Mouse (Mus musculus) kidney, embryonic 16.5 days (tissue): ENCODE measurements around the gene Hoxb6. TPM values are rescaled to one million over a fixed set of nuclear protein-coding genes. Genes with fewer than 3 reads are reported as not detected.

Experiments used
- ATAC-seq: fragments of 200-750 bp; cut with Nextera tagmentation; 2 replicates; pipeline ENCODE4 v1.8.0; 2017; ENCODE audit warnings: moderate TSS enrichment; ENCODE audit not compliant: low FRiP score, low TSS enrichment
- H3K27ac ChIP-seq: fragments of 300-500 bp; sonication (generic); 2 replicates; pipeline ENCODE4 v1.5.1; 2014; ENCODE audit warnings: low read length
- H3K27me3 ChIP-seq: fragments of 300-500 bp; sonication (generic); 2 replicates; pipeline ENCODE4 v1.6.1; 2014; ENCODE audit warnings: low read length, control low read depth, mixed read lengths; ENCODE audit not compliant: insufficient read depth
- H3K36me3 ChIP-seq: fragments of 300-500 bp; sonication (generic); 2 replicates; pipeline ENCODE4 v1.6.1; 2014; ENCODE audit warnings: low read length, control low read depth, mixed read lengths; ENCODE audit not compliant: insufficient read depth
- H3K4me1 ChIP-seq: fragments of 300-500 bp; sonication (generic); 2 replicates; pipeline ENCODE4 v1.6.1; 2014; ENCODE audit warnings: low read length, control low read depth, mixed read lengths; ENCODE audit not compliant: insufficient read depth
- H3K4me2 ChIP-seq: fragments of 300-500 bp; sonication (generic); replicated peaks from 2 replicates; pipeline ENCODE4 v1.6.1; 2014; ENCODE audit warnings: low read depth, low read length
- H3K4me3 ChIP-seq: fragments of 300-500 bp; sonication (generic); 2 replicates; pipeline ENCODE4 v1.5.1; 2014; ENCODE audit warnings: mild to moderate bottlenecking, low read length
- H3K9ac ChIP-seq: fragments of 300-500 bp; sonication (generic); replicated peaks from 2 replicates; pipeline ENCODE4 v1.6.1; 2014; ENCODE audit warnings: low read length
- H3K9me3 ChIP-seq: fragments of 300-500 bp; sonication (generic); 2 replicates; pipeline ENCODE4 v1.6.1; 2016; ENCODE audit warnings: low read length, control low read depth
- WGBS: fragments of 180-500 bp; shearing (Covaris S2); extraction: QIAGEN DNeasy Blood & Tissue Kit; methylation state at CpG from one replicate; pipeline ENCODE4 v1.1.7; 2014; 5-methylcytosine and 5-hydroxymethylcytosine counted together
- polyA plus RNA-seq: library from polyadenylated mRNA; unstranded; fragments of >200 nt; fragmentation: Nextera tagmentation; extraction: Ambion mirVana; gene quantifications from 2 replicates; pipeline ENCODE4 v1.2.1, GENCODE M21; 2015

Gene Hoxb6
- polyA plus RNA-seq, 1 experiment from 2014 or later: 50.3 TPM

- Histone ChIP-seq H3K4me3 (peak overlapping the region; percentile 71), H3K36me3 (no peaks in the 10 kb centered on the region), H3K4me2 (peak overlapping the region; percentile 90), H3K27me3 (no peaks in the 10 kb centered on the region), H3K27ac (peak overlapping the region; percentile 99), H3K9ac (peak overlapping the region; percentile 98), H3K9me3 (no peaks in the 10 kb centered on the region), H3K4me1 (peaks cover 55% of the 10 kb centered on the region)
- no peak for ATAC-seq
- under 1% methylated on average over 12 of the region's 12 CpGs for WGBS
Measured at GRCm38 (mm10) chr11:96292565-96293301, 457 bp downstream of the Hoxb6 start.

- peak overlapping the region; percentile 71 for H3K4me3 ChIP-seq
- no peaks in the 10 kb centered on the region for H3K27me3 ChIP-seq
- H3K27ac ChIP-seq: peak overlapping the region; percentile 99
- ATAC-seq: no peak
- H3K36me3 ChIP-seq: no peaks in the 10 kb centered on the region
- peaks cover 56% of the 10 kb centered on the region for H3K4me1 ChIP-seq
- no peaks in the 10 kb centered on the region for H3K9me3 ChIP-seq
- H3K9ac ChIP-seq: peak overlapping the region; percentile 98
- WGBS: 2% methylated on average over 22 of the region's 22 CpGs
- peak overlapping the region; percentile 90 for H3K4me2 ChIP-seq
Measured at GRCm38 (mm10) chr11:96293302-96293921, 1.1 kb downstream of the Hoxb6 start.

GRCm38 (mm10) chr11:96294245-96295091, 2.2 kb downstream of the Hoxb6 start:
- Histone ChIP-seq H3K27ac (peak overlapping the region; percentile 99), H3K36me3 (no peaks in the 10 kb centered on the region), H3K27me3 (no peaks in the 10 kb centered on the region), H3K4me2 (peak overlapping the region; percentile 90), H3K9ac (peak overlapping the region; percentile 98), H3K9me3 (no peaks in the 10 kb centered on the region), H3K4me3 (peak overlapping the region; percentile 71), H3K4me1 (peaks cover 53% of the 10 kb centered on the region)
- under 1% methylated on average over 32 of the region's 32 CpGs for WGBS
- ATAC-seq: 0 out of 2 replicates have a peak, but pooled peaks have one; percentile 31

- WGBS: under 1% methylated on average over 30 of the region's 30 CpGs
- H3K4me1 ChIP-seq: peaks cover 54% of the 10 kb centered on the region
- peak overlapping the region; percentile 71 for H3K4me3 ChIP-seq
- H3K4me2 ChIP-seq: peak overlapping the region; percentile 90
- H3K27me3 ChIP-seq: no peaks in the 10 kb centered on the region
- H3K9me3 ChIP-seq: no peaks in the 10 kb centered on the region
- no peaks in the 10 kb centered on the region for H3K36me3 ChIP-seq
- peak overlapping the region; percentile 99 for H3K27ac ChIP-seq
- H3K9ac ChIP-seq: peak overlapping the region; percentile 98
- peak; percentile 41 for ATAC-seq
Measured at GRCm38 (mm10) chr11:96295092-96295835, 3.0 kb downstream of the Hoxb6 start.

DNA sequence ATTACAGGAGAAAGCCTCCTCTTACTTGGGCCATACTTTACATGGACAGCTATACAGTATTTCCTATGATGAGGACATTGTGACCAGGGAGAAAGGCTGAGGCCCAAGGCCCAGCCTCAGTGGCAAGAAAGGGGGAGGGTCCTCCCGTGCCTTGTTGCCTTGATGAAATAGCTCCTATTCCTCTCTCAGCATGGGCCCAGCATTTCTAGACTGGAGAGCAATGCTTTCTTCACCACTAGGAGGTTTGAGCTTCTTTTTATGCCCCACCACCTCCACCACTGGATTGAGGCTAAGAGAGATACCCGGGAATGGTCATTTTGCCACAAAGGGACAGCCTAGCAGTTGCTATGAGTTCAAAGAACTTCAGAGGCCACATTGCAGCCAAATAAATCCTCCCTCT, 4.7 kb downstream of the Hoxb6 start:
- peak overlapping the region; percentile 71 for H3K4me3 ChIP-seq
- peak overlapping the region; percentile 98 for H3K9ac ChIP-seq
- H3K27me3 ChIP-seq: no peaks in the 10 kb centered on the region
- peak overlapping the region; percentile 90 for H3K4me2 ChIP-seq
- peak overlapping the region; percentile 99 for H3K27ac ChIP-seq
- 25% methylated on average over 2 of the region's 2 CpGs for WGBS
- no peaks in the 10 kb centered on the region for H3K9me3 ChIP-seq
- 0 out of 2 replicates have a peak, but pooled peaks cover 5% of the 10 kb centered on the region for H3K36me3 ChIP-seq
- ATAC-seq: no peak
- peaks cover 56% of the 10 kb centered on the region for H3K4me1 ChIP-seq

DNA sequence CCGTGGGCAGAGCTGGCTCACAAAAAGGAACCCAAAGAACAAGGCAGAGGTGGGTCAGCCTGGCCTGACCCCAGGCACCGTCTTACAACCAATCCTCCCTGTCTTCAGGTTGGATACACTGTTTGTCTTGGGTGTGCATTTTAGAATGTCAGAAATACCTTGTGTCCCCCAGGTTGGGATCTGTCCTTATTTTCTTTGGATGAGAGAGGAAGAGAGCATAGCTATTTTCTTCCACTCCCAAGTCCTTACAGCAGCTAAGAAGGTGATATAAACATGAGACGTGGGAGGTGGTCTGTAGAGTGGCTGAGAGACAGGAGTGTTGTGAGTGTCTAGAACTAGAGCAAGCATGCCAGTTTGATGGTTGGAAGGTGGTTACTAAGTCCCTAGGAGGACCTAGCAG, 5.2 kb downstream of the Hoxb6 start:
- H3K4me2 ChIP-seq: peak overlapping the region; percentile 90
- peak overlapping the region; percentile 99 for H3K27ac ChIP-seq
- no peak for ATAC-seq
- H3K27me3 ChIP-seq: no peaks in the 10 kb centered on the region
- WGBS: 31% methylated on average over 3 of the region's 3 CpGs
- peaks cover 60% of the 10 kb centered on the region for H3K4me1 ChIP-seq
- H3K9ac ChIP-seq: peak overlapping the region; percentile 98
- 0 out of 2 replicates have a peak, but pooled peaks cover 5% of the 10 kb centered on the region for H3K36me3 ChIP-seq
- H3K4me3 ChIP-seq: peak overlapping the region; percentile 71
- no peaks in the 10 kb centered on the region for H3K9me3 ChIP-seq

GRCm38 (mm10) chr11:96297968-96298635, 5.8 kb downstream of the Hoxb6 start:
- peak overlapping the region; percentile 98 for H3K9ac ChIP-seq
- H3K4me3 ChIP-seq: peak overlapping the region; percentile 71
- H3K27ac ChIP-seq: peak overlapping the region; percentile 99
- H3K4me2 ChIP-seq: peak overlapping the region; percentile 90
- 0 out of 2 replicates have a peak, but pooled peaks cover 5% of the 10 kb centered on the region for H3K36me3 ChIP-seq
- WGBS: 10% methylated on average over 11 of the region's 11 CpGs
- H3K27me3 ChIP-seq: no peaks in the 10 kb centered on the region
- no peak for ATAC-seq
- peaks cover 66% of the 10 kb centered on the region for H3K4me1 ChIP-seq
- H3K9me3 ChIP-seq: no peaks in the 10 kb centered on the region

DNA sequence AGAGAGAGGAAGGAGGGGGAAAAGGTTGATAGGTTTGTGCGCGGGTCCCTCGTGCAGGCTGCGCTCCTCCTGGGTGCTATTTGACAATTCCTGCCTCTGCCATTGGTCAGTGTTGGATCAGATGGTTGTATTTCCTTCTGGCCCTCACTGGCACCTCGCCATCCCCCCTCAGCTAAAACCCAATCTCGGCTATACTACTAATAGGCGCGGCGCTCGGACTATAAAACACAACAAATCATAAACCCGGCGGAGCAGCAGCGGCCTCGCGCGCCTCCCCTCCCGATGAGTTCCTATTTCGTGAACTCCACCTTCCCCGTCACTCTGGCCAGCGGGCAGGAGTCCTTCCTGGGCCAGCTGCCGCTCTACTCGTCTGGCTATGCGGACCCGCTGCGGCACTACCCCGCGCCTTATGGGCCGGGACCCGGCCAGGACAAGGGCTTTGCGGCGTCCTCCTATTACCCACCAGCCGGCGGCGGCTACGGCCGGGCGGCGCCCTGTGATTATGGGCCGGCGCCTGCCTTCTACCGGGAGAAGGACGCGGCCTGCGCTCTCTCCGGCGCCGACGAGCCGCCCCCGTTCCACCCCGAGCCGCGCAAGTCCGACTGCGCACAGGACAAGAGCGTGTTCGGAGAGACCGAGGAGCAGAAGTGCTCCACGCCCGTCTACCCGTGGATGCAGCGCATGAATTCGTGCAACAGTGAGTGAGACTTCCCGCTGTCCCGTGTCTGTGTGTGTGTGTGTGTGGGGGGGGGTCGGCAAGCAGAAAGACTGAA, 6.8 kb downstream of the Hoxb6 start:
- Histone ChIP-seq H3K4me2 (peak overlapping the region; percentile 90), H3K27me3 (no peaks in the 10 kb centered on the region), H3K27ac (peak overlapping the region; percentile 99), H3K4me3 (peak overlapping the region; percentile 71), H3K4me1 (peaks cover 69% of the 10 kb centered on the region), H3K9me3 (no peaks in the 10 kb centered on the region), H3K9ac (peak overlapping the region; percentile 98), H3K36me3 (0 out of 2 replicates have a peak, but pooled peaks cover 5% of the 10 kb centered on the region)
- ATAC-seq: peak; percentile 42
- under 1% methylated on average over 63 of the region's 66 CpGs for WGBS
